Comparison of ENCODE assay signal across 28 mouse cellular contexts in genomic region chr6:134225564-134225963, GRCm38 (mm10).
DNase-seq lines count a peak whose midpoint lies in the region; ATAC-seq and TF ChIP-seq lines count a peak whose summit lies in the region.
"Had no signal": no experiment of that assay in that cellular context is flagged by ENCODE, and none has a peak within 500 bp of the region (broad histone marks: within the 10 kb centered on the region; RNA-seq: fewer than 3 reads in every experiment).

No protein-coding gene starts in this region.

- H3K4me1 ChIP-seq in CH12.LX (ENCODE audit: control insufficient read depth in 1 of 2, insufficient read depth in 2 of 2): peaks cover 24 to 59% of the 10 kb centered on the region in 2 experiments
- H3K4me1 ChIP-seq: embryonic facial prominence, embryonic 15.5 days; hindbrain, embryonic 13.5 days; midbrain, embryonic 13.5 days had no signal

- H3K27me3 ChIP-seq in CH12.LX (replicated peaks): no peaks in the 10 kb centered on the region
- H3K27me3 ChIP-seq: embryonic facial prominence, embryonic 15.5 days; forebrain, embryonic 12.5 days; heart, embryonic 15.5 days; hindbrain, embryonic 13.5 days; liver, embryonic 12.5 days; midbrain, embryonic 13.5 days; neural tube, embryonic 13.5 days had no signal

- H3K4me3 ChIP-seq in CH12.LX (replicated peaks in 1 of 3; ENCODE audit: low read depth in 2 of 3, low read length in 2 of 3, poor library complexity in 1 of 3): no peak overlapping the region
- H3K4me3 ChIP-seq: embryonic facial prominence, embryonic 10.5 days; embryonic facial prominence, embryonic 15.5 days; forebrain, embryonic 12.5 days; heart, embryonic 10.5 days; heart, embryonic 15.5 days; hindbrain, embryonic 13.5 days; liver, embryonic 12.5 days; midbrain, embryonic 13.5 days; neural tube, embryonic 13.5 days had no signal

- no peak overlapping the region for H3K9ac ChIP-seq in CH12.LX (ENCODE audit: insufficient read depth, low read depth)
- H3K9ac ChIP-seq: embryonic facial prominence, embryonic 15.5 days; forebrain, embryonic 12.5 days; forebrain, postnatal 0 days; heart, embryonic 15.5 days; hindbrain, embryonic 13.5 days; liver, embryonic 12.5 days; liver, postnatal 0 days; midbrain, embryonic 13.5 days; neural tube, embryonic 13.5 days had no signal

- no peaks in the 10 kb centered on the region for H3K79me2 ChIP-seq in CH12.LX (replicated peaks; ENCODE audit: control insufficient read depth, extremely low read depth, insufficient read depth, poor library complexity, severe bottlenecking)

- no peak for TF ChIP-seq CTCF in CH12.LX (conservative IDR thresholded peaks at IDR 0.05 in 1 of 2, IDR thresholded peaks at IDR 0.05 in 1 of 2; ENCODE audit: low read depth in 2 of 2, low read length in 2 of 2)

- peak; percentile 84 for ATAC-seq in frontal cortex, adult (ENCODE audit: low TSS enrichment)
- ATAC-seq: forebrain, postnatal 0 days; liver, embryonic 12.5 days; liver, postnatal 0 days; midbrain, embryonic 13.5 days had no signal

- DNase-seq in frontal cortex, postnatal 10 days (ENCODE audit: low spot score in 2 of 2): no peak
- DNase-seq in CH12.LX (ENCODE audit: extremely low read depth): peak; percentile 45
- DNase-seq in induced T-regulatory cell, adult 2 months (ENCODE audit: low read depth): peak; percentile 87
- DNase-seq in heart, postnatal 10 days: no peak
- no peak for DNase-seq in urinary bladder, adult 18-20 months (ENCODE audit: low spot score in 2 of 2)
- DNase-seq in left cerebral cortex, adult 9 months (ENCODE audit: low spot score in 2 of 2): no peak
- DNase-seq: adrenal gland, postnatal 10 days; cerebellum, adult 11-12 months; cerebellum, postnatal 10 days; forebrain, postnatal 0 days; gastrocnemius, postnatal 14 days; heart, adult 11 months; heart, postnatal 4 days; kidney, postnatal 36 days; left cerebral cortex, postnatal 4 days; liver, postnatal 0 days; lung, postnatal 36 days; right cerebral cortex, postnatal 14 days had no signal

- peak; percentile 90 for TF ChIP-seq EP300 in CH12.LX (IDR thresholded peaks at IDR 0.05; ENCODE audit: low read length)

- no peaks in the 10 kb centered on the region for H3K9me3 ChIP-seq in CH12.LX (replicated peaks; ENCODE audit: low read length)
- H3K9me3 ChIP-seq: embryonic facial prominence, embryonic 10.5 days; embryonic facial prominence, embryonic 15.5 days; forebrain, embryonic 12.5 days; heart, embryonic 10.5 days; heart, embryonic 15.5 days; hindbrain, embryonic 13.5 days; liver, embryonic 12.5 days; midbrain, embryonic 13.5 days; neural tube, embryonic 13.5 days had no signal

- dilution Hi-C loops in CH12.LX (cut with MboI; ENCODE audit: extremely low pct_ligation_motif_present, extremely low pct_unique_long_range_greater_than_20kb, low sequenced_read_pairs): no loop called here

- H3K4me2 ChIP-seq in CH12.LX (ENCODE audit: insufficient read depth, low read depth, poor library complexity, severe bottlenecking): peak overlapping the region; percentile 16; the same call in 1 of the 2 replicates
- H3K4me2 ChIP-seq: embryonic facial prominence, embryonic 15.5 days; forebrain, embryonic 12.5 days; heart, embryonic 15.5 days; hindbrain, embryonic 13.5 days; liver, embryonic 12.5 days; midbrain, embryonic 13.5 days; neural tube, embryonic 13.5 days had no signal

- no peak for TF ChIP-seq POLR2A in CH12.LX (IDR thresholded peaks at IDR 0.05; ENCODE audit: low read depth, low read length)

- no peak overlapping the region for H3K27ac ChIP-seq in CH12.LX (ENCODE audit: insufficient read depth, low read depth)
- H3K27ac ChIP-seq: embryonic facial prominence, embryonic 10.5 days; embryonic facial prominence, embryonic 15.5 days; forebrain, embryonic 12.5 days; heart, embryonic 10.5 days; heart, embryonic 15.5 days; hindbrain, embryonic 13.5 days; liver, embryonic 12.5 days; midbrain, embryonic 13.5 days; neural tube, embryonic 13.5 days had no signal

- intact Hi-C loops in heart, postnatal 10 days (cut with DNase I): no loop called here

- peaks cover 13 to 76% of the 10 kb centered on the region in 2 experiments for H3K36me3 ChIP-seq in CH12.LX (replicated peaks in 1 of 2; ENCODE audit: control insufficient read depth in 1 of 2, insufficient read depth in 1 of 2, low read length in 1 of 2)

- in situ Hi-C loops in CH12.LX (cut with MboI; ENCODE audit: low pct_ligation_motif_present, low pct_unique_long_range_greater_than_20kb, low sequenced_read_pairs): no loop called here

- no peak; the same call in 1 of the 2 replicates for TF ChIP-seq RAD21 in CH12.LX (IDR thresholded peaks at IDR 0.05; ENCODE audit: low read depth, low read length)

TF ChIP-seq in CH12.LX, 34 proteins besides CTCF, POLR2A, EP300 and RAD21:
- TF ChIP-seq NRF1 (IDR thresholded peaks at IDR 0.05; ENCODE audit: low read depth, low read length) (no peak), BHLHE40 (IDR thresholded peaks at IDR 0.05; ENCODE audit: low read depth, low read length) (peak; percentile 88), IRF4 (IDR thresholded peaks at IDR 0.05; ENCODE audit: low read depth, low read length) (peak; percentile 93), SIN3A (IDR thresholded peaks at IDR 0.05; ENCODE audit: low read length) (peak; percentile 59; the same call in 1 of the 2 replicates), TBP (conservative IDR thresholded peaks at IDR 0.05; ENCODE audit: low read depth, low read length) (no peak), MAX (IDR thresholded peaks at IDR 0.05; ENCODE audit: low read length) (peak; percentile 47; the same call in 1 of the 2 replicates), USF2 (conservative IDR thresholded peaks at IDR 0.05; ENCODE audit: low read depth, low read length) (no peak), MEF2A (IDR thresholded peaks at IDR 0.05; ENCODE audit: borderline replicate concordance, low read depth, low read length) (peak; percentile 78), UBTF (IDR thresholded peaks at IDR 0.05; ENCODE audit: low read depth, low read length) (no peak), JUN (IDR thresholded peaks at IDR 0.05; ENCODE audit: insufficient read depth, low read depth, low read length) (peak; percentile 74), MAFK (IDR thresholded peaks at IDR 0.05; ENCODE audit: insufficient replicate concordance, low read length) (0 out of 2 replicates have a peak, but pooled peaks have one; percentile 47), POLR2AphosphoS2 (IDR thresholded peaks at IDR 0.05; ENCODE audit: low read depth, low read length) (no peak), RCOR1 (conservative IDR thresholded peaks at IDR 0.05; ENCODE audit: low read depth, low read length) (peak; percentile 75; the same call in 1 of the 2 replicates), ETS1 (conservative IDR thresholded peaks at IDR 0.05; ENCODE audit: low read depth, low read length) (peak; percentile 86), TCF12 (IDR thresholded peaks at IDR 0.05; ENCODE audit: low read depth, low read length) (peak; percentile 80), MAZ (IDR thresholded peaks at IDR 0.05; ENCODE audit: low read depth, low read length) (peak; percentile 61; the same call in 1 of the 2 replicates), JUND (conservative IDR thresholded peaks at IDR 0.05; ENCODE audit: low read depth, low read length) (peak; percentile 74; the same call in 1 of the 2 replicates), SMC3 (IDR thresholded peaks at IDR 0.05; ENCODE audit: low read depth, low read length) (peak; percentile 7; the same call in 1 of the 2 replicates), CHD2 (IDR thresholded peaks at IDR 0.05; ENCODE audit: low read length) (peak; percentile 55; the same call in 1 of the 2 replicates)
TF ChIP-seq in CH12.LX: peak in this region for 14.

Comparison
In these comparisons a context has a peak if more than half of its experiments do, and no peak if none do; other contexts are left out.
1. DNase-seq: peak in CH12.LX (single experiment) and induced T-regulatory cell, adult 2 months (single experiment); none in frontal cortex, postnatal 10 days (0 of 2), heart, postnatal 10 days (0 of 2), urinary bladder, adult 18-20 months (0 of 2) and left cerebral cortex, adult 9 months (0 of 2).